Mouse (Mus musculus): ENCODE measurements at regions not wholly inside any gene's neighbourhood (a gene's known extent, or its start where the extent isn't known, plus 50 kb on each side); places are given as distances from the start of the nearest gene placed in this dataset.

GRCm38 (mm10) chr17:57678161-57678560, 63.9 kb downstream of the Gm21834 start:
- DNase-seq (ENCODE audit: low read depth, low spot score): peak; percentile 80
